Mouse (Mus musculus): Measurements from ENCODE around the gene Klc1. TPM values are rescaled to one million over a fixed set of nuclear protein-coding genes. Genes with fewer than 3 reads are reported as not detected.
A peak's percentile ranks its signal among the peaks of the same experiment; 100 is the strongest.

The Klc1 gene
- polyA plus RNA-seq, 1 experiment from 2014 or later, result 95.5 TPM

DNA sequence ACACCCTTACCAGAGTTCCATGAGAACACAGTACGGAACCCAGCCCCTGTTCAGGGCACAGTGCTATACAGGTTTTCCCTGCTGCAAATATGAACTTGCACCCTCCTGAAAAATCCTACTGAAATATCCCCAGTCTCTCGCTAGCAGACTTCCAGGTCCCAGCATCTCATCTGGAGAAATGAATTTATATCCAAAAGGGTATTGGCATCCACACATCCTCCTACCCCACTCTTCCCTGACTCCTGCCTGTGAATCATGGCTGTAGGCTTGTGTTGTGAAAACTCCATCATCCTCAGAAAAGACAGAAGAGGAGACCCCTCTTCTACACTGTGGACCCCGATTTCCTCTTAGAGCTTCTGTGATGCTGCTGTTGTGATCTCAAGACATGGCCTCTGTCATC lies 7.9 kb upstream of the Klc1 start:
- Histone ChIP-seq H3K27ac (replicated peaks; ENCODE audit: low read depth, low read length) (no peak overlapping the region), H3K9ac (ENCODE audit: low read length) (no peak overlapping the region), H3K4me1 (ENCODE audit: control insufficient read depth, insufficient read depth, low read length) (0 out of 2 replicates have a peak, but pooled peaks cover 3% of the 10 kb centered on the region), H3K4me3 (ENCODE audit: low read depth, low read length) (no peak overlapping the region), H3K9me3 (ENCODE audit: control insufficient read depth, low read length) (no peaks in the 10 kb centered on the region), H3K27me3 (ENCODE audit: control insufficient read depth, insufficient read depth, low read length) (no peaks in the 10 kb centered on the region), H3K36me3 (ENCODE audit: control insufficient read depth, insufficient read depth, low read length) (no peaks in the 10 kb centered on the region), H3K4me2 (ENCODE audit: low read depth, severe bottlenecking) (no peak overlapping the region)
- 94% methylated on average over 3 of the region's 3 CpGs for WGBS
- DNase-seq (ENCODE audit: low spot score) (no peak), ATAC-seq (ENCODE audit: insufficient number of reproducible peaks, low FRiP score, low TSS enrichment, low read depth) (no peak)

DNA sequence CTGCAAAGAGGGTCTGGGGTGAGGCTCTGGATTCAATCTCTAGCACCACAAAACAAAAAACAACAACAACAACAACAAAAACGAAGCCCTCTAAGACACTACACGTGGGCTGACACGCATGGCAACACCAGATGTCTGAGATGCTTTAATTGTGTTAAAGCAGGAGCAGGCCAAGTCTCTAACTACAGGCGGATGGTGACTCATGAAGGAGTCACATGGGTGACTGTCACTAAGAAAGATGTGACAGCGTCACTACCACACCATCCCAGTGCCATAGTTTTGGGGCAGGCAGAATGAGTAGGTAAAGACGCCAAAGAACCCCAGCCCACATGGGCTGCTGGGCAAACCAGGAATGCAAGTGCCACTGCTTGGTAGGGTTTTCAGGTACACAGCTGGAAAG lies 6.2 kb upstream of the Klc1 start:
- H3K27ac ChIP-seq (replicated peaks; ENCODE audit: low read depth, low read length), result no peak overlapping the region
- H3K9ac ChIP-seq (ENCODE audit: low read length), result no peak overlapping the region
- no peaks in the 10 kb centered on the region for H3K9me3 ChIP-seq (ENCODE audit: control insufficient read depth, low read length)
- ATAC-seq (ENCODE audit: insufficient number of reproducible peaks, low FRiP score, low TSS enrichment, low read depth), result no peak
- H3K36me3 ChIP-seq (ENCODE audit: control insufficient read depth, insufficient read depth, low read length), result no peaks in the 10 kb centered on the region
- no peak overlapping the region for H3K4me2 ChIP-seq (ENCODE audit: low read depth, severe bottlenecking)
- WGBS, result 83% methylated on average over 6 of the region's 6 CpGs
- H3K4me3 ChIP-seq (ENCODE audit: low read depth, low read length), result no peak overlapping the region
- H3K27me3 ChIP-seq (ENCODE audit: control insufficient read depth, insufficient read depth, low read length), result no peaks in the 10 kb centered on the region
- no peak for DNase-seq (ENCODE audit: low spot score)
- H3K4me1 ChIP-seq (ENCODE audit: control insufficient read depth, insufficient read depth, low read length), result no peaks in the 10 kb centered on the region

DNA sequence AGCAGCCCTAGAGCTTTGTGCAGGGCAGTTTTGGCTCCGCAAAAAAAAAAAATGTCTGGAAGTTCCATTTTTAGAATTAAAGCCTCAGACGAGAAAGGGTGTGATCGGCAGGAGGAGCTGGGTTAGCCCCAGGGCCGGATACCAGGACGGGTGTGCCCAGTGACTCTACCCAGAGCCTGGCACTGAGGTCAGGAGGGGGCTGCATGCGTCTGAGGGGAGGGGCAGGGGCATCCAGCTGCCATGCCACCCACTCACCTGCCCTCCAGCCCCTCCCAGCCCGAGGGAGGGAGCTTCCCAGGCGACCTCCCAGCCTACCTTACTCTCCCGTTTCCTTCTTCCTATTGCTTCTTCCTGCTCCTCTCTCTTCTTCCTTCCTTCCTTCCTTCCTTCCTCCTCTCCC lies 5.3 kb upstream of the Klc1 start:
- no peaks in the 10 kb centered on the region for H3K36me3 ChIP-seq (ENCODE audit: control insufficient read depth, insufficient read depth, low read length)
- peaks cover 6% of the 10 kb centered on the region; the same call in 1 of the 2 replicates for H3K4me1 ChIP-seq (ENCODE audit: control insufficient read depth, insufficient read depth, low read length)
- no peak overlapping the region for H3K4me3 ChIP-seq (ENCODE audit: low read depth, low read length)
- WGBS, result 72% methylated on average over 9 of the region's 9 CpGs
- no peaks in the 10 kb centered on the region for H3K27me3 ChIP-seq (ENCODE audit: control insufficient read depth, insufficient read depth, low read length)
- H3K9me3 ChIP-seq (ENCODE audit: control insufficient read depth, low read length), result no peaks in the 10 kb centered on the region
- no peak overlapping the region for H3K27ac ChIP-seq (replicated peaks; ENCODE audit: low read depth, low read length)
- DNase-seq (ENCODE audit: low spot score) (no peak), ATAC-seq (ENCODE audit: insufficient number of reproducible peaks, low FRiP score, low TSS enrichment, low read depth) (no peak)
- H3K4me2 ChIP-seq (ENCODE audit: low read depth, severe bottlenecking), result no peak overlapping the region
- H3K9ac ChIP-seq (ENCODE audit: low read length), result no peak overlapping the region

DNA sequence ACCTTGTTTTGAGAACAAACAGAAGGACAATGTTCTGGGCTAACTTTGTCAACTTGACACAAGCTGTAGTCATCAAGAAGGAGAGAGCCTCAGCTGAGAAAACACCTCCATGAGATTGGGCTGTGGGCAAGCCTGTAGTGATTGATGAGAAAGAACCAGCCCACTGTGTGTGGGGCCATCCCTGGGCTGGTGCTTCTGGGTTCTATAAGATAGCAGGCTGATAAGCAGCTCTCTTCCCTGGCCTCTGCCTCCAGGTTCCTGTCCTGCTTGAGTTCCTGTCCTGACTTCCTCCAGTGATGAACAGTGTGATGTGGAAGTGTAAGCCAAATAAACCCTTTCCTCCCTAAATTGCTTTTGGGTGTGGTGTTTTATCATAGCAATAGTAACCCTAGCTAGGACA lies 3.9 kb upstream of the Klc1 start:
- Histone ChIP-seq H3K4me1 (ENCODE audit: control insufficient read depth, insufficient read depth, low read length) (peaks cover 8% of the 10 kb centered on the region), H3K27ac (replicated peaks; ENCODE audit: low read depth, low read length) (no peak overlapping the region), H3K4me2 (ENCODE audit: low read depth, severe bottlenecking) (no peak overlapping the region), H3K9ac (ENCODE audit: low read length) (no peak overlapping the region), H3K4me3 (ENCODE audit: low read depth, low read length) (no peak overlapping the region), H3K36me3 (ENCODE audit: control insufficient read depth, insufficient read depth, low read length) (no peaks in the 10 kb centered on the region), H3K9me3 (ENCODE audit: control insufficient read depth, low read length) (no peaks in the 10 kb centered on the region), H3K27me3 (ENCODE audit: control insufficient read depth, insufficient read depth, low read length) (no peaks in the 10 kb centered on the region)
- no peak for ATAC-seq (ENCODE audit: insufficient number of reproducible peaks, low FRiP score, low TSS enrichment, low read depth)
- no peak for DNase-seq (ENCODE audit: low spot score)

DNA sequence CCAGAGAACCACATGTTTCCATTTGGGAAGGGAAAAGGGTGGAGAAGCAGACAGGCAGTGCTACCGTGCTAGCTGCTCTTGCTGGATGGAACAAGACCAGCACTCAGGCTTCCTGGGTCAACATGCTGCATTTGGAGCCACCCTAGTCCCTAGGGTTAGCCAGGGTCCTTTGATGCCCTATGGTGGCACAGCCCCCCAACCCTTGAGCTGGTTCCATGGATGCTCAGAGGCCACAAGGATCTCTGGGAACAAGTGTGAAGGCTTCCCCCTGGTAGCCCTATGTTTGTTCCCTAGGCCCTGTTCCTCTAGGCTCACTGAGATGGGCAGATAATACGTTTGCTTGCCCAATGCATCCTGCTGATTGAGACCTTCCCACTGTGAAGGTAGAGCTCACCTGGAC lies 3.4 kb upstream of the Klc1 start:
- H3K4me1 ChIP-seq (ENCODE audit: control insufficient read depth, insufficient read depth, low read length), result peaks cover 13% of the 10 kb centered on the region
- DNase-seq (ENCODE audit: low spot score), result no peak
- H3K36me3 ChIP-seq (ENCODE audit: control insufficient read depth, insufficient read depth, low read length), result no peaks in the 10 kb centered on the region
- H3K4me2 ChIP-seq (ENCODE audit: low read depth, severe bottlenecking), result no peak overlapping the region
- H3K27ac ChIP-seq (replicated peaks; ENCODE audit: low read depth, low read length), result no peak overlapping the region
- ATAC-seq (ENCODE audit: insufficient number of reproducible peaks, low FRiP score, low TSS enrichment, low read depth), result no peak
- H3K9me3 ChIP-seq (ENCODE audit: control insufficient read depth, low read length), result no peaks in the 10 kb centered on the region
- H3K4me3 ChIP-seq (ENCODE audit: low read depth, low read length), result no peak overlapping the region
- H3K9ac ChIP-seq (ENCODE audit: low read length), result no peak overlapping the region
- no peaks in the 10 kb centered on the region for H3K27me3 ChIP-seq (ENCODE audit: control insufficient read depth, insufficient read depth, low read length)
- WGBS, result 63% methylated on average over 2 of the region's 2 CpGs

DNA sequence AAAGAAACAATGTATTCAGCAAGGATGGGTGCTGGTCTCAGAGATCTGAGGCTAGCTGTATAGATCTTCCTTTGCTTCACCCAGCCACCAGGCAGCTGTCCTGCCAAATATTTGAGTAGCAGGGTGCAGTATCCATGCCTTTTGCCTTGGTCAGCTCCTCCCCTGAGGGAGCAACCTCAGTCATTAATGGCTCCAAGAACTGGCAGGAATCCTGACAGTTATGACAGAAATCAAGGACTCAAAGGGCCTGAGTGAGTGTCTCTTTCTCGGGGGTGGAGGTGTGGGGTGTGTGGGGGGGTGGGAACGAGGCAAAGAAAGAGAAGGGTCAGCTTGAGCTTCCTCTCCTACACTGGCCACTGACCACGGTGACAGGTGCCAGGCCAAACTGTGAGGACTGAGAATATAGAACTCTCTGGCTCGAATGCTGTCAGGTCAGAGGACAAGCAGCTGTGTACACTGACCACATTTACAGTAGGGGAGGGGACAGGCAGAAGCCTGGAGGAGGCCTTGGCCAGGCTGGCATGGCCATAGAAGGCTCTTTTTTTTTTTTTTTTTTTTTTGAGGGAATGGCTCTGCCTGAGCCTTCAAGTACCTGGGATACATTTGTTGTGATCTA lies 2.5 kb upstream of the Klc1 start:
- DNase-seq (ENCODE audit: low spot score) (no peak), ATAC-seq (ENCODE audit: insufficient number of reproducible peaks, low FRiP score, low TSS enrichment, low read depth) (no peak)
- Histone ChIP-seq H3K27me3 (ENCODE audit: control insufficient read depth, insufficient read depth, low read length) (no peaks in the 10 kb centered on the region), H3K4me2 (ENCODE audit: low read depth, severe bottlenecking) (no peak overlapping the region), H3K4me3 (ENCODE audit: low read depth, low read length) (no peak overlapping the region), H3K9me3 (ENCODE audit: control insufficient read depth, low read length) (no peaks in the 10 kb centered on the region), H3K9ac (ENCODE audit: low read length) (no peak overlapping the region), H3K36me3 (ENCODE audit: control insufficient read depth, insufficient read depth, low read length) (no peaks in the 10 kb centered on the region), H3K27ac (replicated peaks; ENCODE audit: low read depth, low read length) (no peak overlapping the region), H3K4me1 (ENCODE audit: control insufficient read depth, insufficient read depth, low read length) (peaks cover 16% of the 10 kb centered on the region)
- WGBS, result 64% methylated on average over 4 of the region's 4 CpGs

DNA sequence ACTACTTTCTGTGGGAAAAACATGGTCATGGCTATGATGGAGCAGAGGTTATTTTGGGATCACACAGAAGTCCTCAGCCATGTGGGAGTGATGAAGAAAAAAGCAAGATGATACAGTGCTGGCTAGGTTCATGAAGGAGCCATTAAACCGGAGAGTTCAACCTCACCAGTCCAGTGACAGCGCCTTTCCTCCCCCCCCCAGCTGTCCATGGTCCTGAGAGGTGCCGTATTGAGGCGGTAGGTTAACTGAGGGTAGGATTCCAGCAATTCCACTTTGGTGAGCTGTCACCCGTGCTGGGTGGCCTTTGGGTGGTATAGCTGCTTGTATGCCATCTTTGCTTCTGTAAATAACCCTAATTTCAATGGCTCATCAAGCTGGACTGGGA lies 2.0 kb upstream of the Klc1 start:
- Histone ChIP-seq H3K4me1 (ENCODE audit: control insufficient read depth, insufficient read depth, low read length) (peaks cover 16% of the 10 kb centered on the region), H3K4me2 (ENCODE audit: low read depth, severe bottlenecking) (no peak overlapping the region), H3K9ac (ENCODE audit: low read length) (no peak overlapping the region), H3K4me3 (ENCODE audit: low read depth, low read length) (no peak overlapping the region), H3K27me3 (ENCODE audit: control insufficient read depth, insufficient read depth, low read length) (no peaks in the 10 kb centered on the region), H3K9me3 (ENCODE audit: control insufficient read depth, low read length) (no peaks in the 10 kb centered on the region), H3K27ac (replicated peaks; ENCODE audit: low read depth, low read length) (no peak overlapping the region), H3K36me3 (ENCODE audit: control insufficient read depth, insufficient read depth, low read length) (no peaks in the 10 kb centered on the region)
- ATAC-seq (ENCODE audit: insufficient number of reproducible peaks, low FRiP score, low TSS enrichment, low read depth) (no peak), DNase-seq (ENCODE audit: low spot score) (peak; percentile 33)
- 32% methylated on average over 5 of the region's 5 CpGs for WGBS

DNA sequence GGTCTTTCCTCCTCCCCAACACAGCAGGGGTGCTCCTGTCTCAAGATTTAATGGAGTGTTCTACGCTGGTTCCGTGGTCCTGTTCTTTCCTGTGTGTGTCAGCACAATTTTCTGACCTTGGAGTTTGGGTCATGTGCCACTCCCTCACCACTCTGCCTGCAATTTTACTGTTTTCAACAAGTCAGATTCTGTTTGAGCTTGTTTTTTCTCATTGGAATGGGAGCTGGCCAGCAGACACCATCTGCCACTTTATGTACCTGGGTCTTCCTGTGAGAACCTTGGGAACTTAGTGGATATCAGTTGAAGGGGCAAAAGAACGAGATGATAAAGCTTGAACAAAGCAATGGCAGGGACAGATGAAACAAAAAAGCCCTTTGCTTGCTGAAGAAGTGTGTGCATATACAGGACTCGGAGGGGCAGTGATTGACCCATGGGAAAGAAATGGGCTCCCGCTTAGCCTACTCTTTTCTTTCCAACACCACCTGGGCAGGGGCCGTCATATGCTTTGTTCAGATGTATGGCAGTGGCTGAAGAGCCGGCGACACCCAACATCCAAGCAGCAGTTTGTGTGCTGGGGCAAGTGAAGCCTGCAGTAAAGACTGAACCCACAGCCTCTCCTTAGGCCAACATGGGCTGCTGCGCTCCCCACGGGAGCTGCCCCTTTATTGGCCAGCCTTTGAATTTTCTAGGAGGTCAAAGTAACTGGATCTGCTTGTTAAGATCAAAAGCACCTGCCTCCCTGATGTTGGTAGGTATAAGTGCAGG lies 906 bp upstream of the Klc1 start:
- 45% methylated on average over 10 of the region's 10 CpGs for WGBS
- peak overlapping the region; percentile 87 for H3K4me2 ChIP-seq (ENCODE audit: low read depth, severe bottlenecking)
- H3K27me3 ChIP-seq (ENCODE audit: control insufficient read depth, insufficient read depth, low read length), result no peaks in the 10 kb centered on the region
- H3K27ac ChIP-seq (replicated peaks; ENCODE audit: low read depth, low read length), result peak overlapping the region; percentile 62; the same call in 1 of the 2 replicates
- DNase-seq (ENCODE audit: low spot score) (no peak), ATAC-seq (ENCODE audit: insufficient number of reproducible peaks, low FRiP score, low TSS enrichment, low read depth) (no peak)
- peak overlapping the region; percentile 93 for H3K9ac ChIP-seq (ENCODE audit: low read length)
- H3K9me3 ChIP-seq (ENCODE audit: control insufficient read depth, low read length), result no peaks in the 10 kb centered on the region
- H3K4me3 ChIP-seq (ENCODE audit: low read depth, low read length), result peak overlapping the region; percentile 95
- H3K4me1 ChIP-seq (ENCODE audit: control insufficient read depth, insufficient read depth, low read length), result peaks cover 16% of the 10 kb centered on the region
- no peaks in the 10 kb centered on the region for H3K36me3 ChIP-seq (ENCODE audit: control insufficient read depth, insufficient read depth, low read length)

Measured in limb, embryonic 11.5 days (tissue).